Mouse (Mus musculus) MEL (cell line): ENCODE data around the gene Sub1. TPM values are rescaled to one million over a fixed set of nuclear protein-coding genes. Genes with fewer than 3 reads are reported as not detected.
A peak's percentile ranks its signal among the peaks of the same experiment; 100 is the strongest.

Experiments used
- DNase-seq: peaks from one replicate; pipeline ENCODE4 v3.0.0; 2011; ENCODE audit warnings: low read depth, low spot score
- H3K27ac ChIP-seq: 2 replicates; pipeline ENCODE4 v1.5.1; 2012; ENCODE audit warnings: low read depth, mild to moderate bottlenecking, control low read depth, low read length, moderate library complexity; ENCODE audit not compliant: control insufficient read depth
- H3K27me3 ChIP-seq, 2 experiments: fragments of 150-350 bp in 1 of 2; sonication (generic) in 1 of 2; 2 replicates each; pipeline ENCODE4 v1.6.1; 2012; ENCODE audit warnings: low read length in 2 of 2, mild to moderate bottlenecking in 2 of 2, improper control_type of control experiment in 1 of 2, moderate library complexity in 1 of 2; ENCODE audit not compliant: insufficient read depth in 2 of 2, control insufficient read depth in 1 of 2
- H3K36me3 ChIP-seq, 2 experiments: 2 replicates each; pipeline ENCODE4 v1.6.1; 2012 to 2014; ENCODE audit warnings: low read length in 2 of 2, improper control_type of control experiment in 1 of 2, inconsistent platforms in 1 of 2, mild to moderate bottlenecking in 1 of 2; ENCODE audit not compliant: insufficient read depth in 2 of 2, control insufficient read depth in 1 of 2
- H3K4me1 ChIP-seq, 2 experiments: fragments of 150-350 bp in 1 of 2; sonication (generic) in 1 of 2; 2 replicates each; pipeline ENCODE4 v1.6.1; 2012; ENCODE audit warnings: low read length in 2 of 2, improper control_type of control experiment in 1 of 2, mild to moderate bottlenecking in 1 of 2; ENCODE audit not compliant: insufficient read depth in 2 of 2, control insufficient read depth in 1 of 2
- H3K4me3 ChIP-seq, 2 experiments: fragments of 150-350 bp in 1 of 2; sonication (generic) in 1 of 2; 2 replicates each; pipeline ENCODE4 v1.5.1; 2012; ENCODE audit warnings: low read depth in 2 of 2, low read length in 2 of 2, mild to moderate bottlenecking in 2 of 2, moderate library complexity in 2 of 2, control low read depth in 1 of 2, improper control_type of control experiment in 1 of 2; ENCODE audit not compliant: control insufficient read depth in 1 of 2, insufficient read depth in 1 of 2
- H3K79me2 ChIP-seq: 2 replicates; pipeline ENCODE4 v1.6.1; 2012; ENCODE audit warnings: mild to moderate bottlenecking, low read length, moderate library complexity; ENCODE audit not compliant: control insufficient read depth, poor library complexity, insufficient read depth
- H3K9ac ChIP-seq: 2 replicates; pipeline ENCODE4 v1.6.1; 2012; ENCODE audit warnings: low read depth, mild to moderate bottlenecking, control low read depth, low read length, moderate library complexity; ENCODE audit not compliant: control insufficient read depth, poor library complexity, severe bottlenecking
- H3K9me3 ChIP-seq: fragments of 150-350 bp; sonication (generic); replicated peaks from 2 replicates; pipeline ENCODE4 v1.6.1; 2012; ENCODE audit warnings: mild to moderate bottlenecking, low read length, improper control_type of control experiment, moderate library complexity; ENCODE audit not compliant: insufficient read depth
- BHLHE40 ChIP-seq: IDR thresholded peaks from 2 replicates; pipeline ENCODE4 v1.6.1; 2012; ENCODE audit warnings: low read depth, mild to moderate bottlenecking, inconsistent platforms, low read length, improper control_type of control experiment, borderline replicate concordance
- CHD1 ChIP-seq: IDR thresholded peaks from 2 replicates; pipeline ENCODE4 v1.6.1; 2012; ENCODE audit warnings: low read depth, mild to moderate bottlenecking, inconsistent platforms, low read length, improper control_type of control experiment
- CTCF ChIP-seq, 3 experiments: IDR thresholded peaks in 2 of 3; conservative IDR thresholded peaks in 1 of 3; 2 replicates each; pipeline ENCODE4 v1.5.1; 2011 to 2012; ENCODE audit warnings: low read length in 3 of 3, low read depth in 2 of 3, mild to moderate bottlenecking in 2 of 3, improper control_type of control experiment in 1 of 3, inconsistent platforms in 1 of 3, mixed read lengths in 1 of 3, moderate library complexity in 1 of 3; ENCODE audit not compliant: control insufficient read depth in 1 of 3, insufficient read depth in 1 of 3, poor library complexity in 1 of 3, severe bottlenecking in 1 of 3
- EP300 ChIP-seq, 2 experiments: IDR thresholded peaks; 2 replicates each; pipeline ENCODE4 v1.6.1; 2011; ENCODE audit warnings: improper control_type of control experiment in 2 of 2, low read length in 2 of 2, low read depth in 1 of 2, mild to moderate bottlenecking in 1 of 2
- HCFC1 ChIP-seq: IDR thresholded peaks from 2 replicates; pipeline ENCODE4 v1.6.1; 2012; ENCODE audit warnings: low read depth, mild to moderate bottlenecking, inconsistent platforms, low read length, improper control_type of control experiment, moderate library complexity
- JUND ChIP-seq: IDR thresholded peaks from 2 replicates; pipeline ENCODE4 v1.6.1; 2011; ENCODE audit warnings: low read depth, mild to moderate bottlenecking, improper control_type of control experiment, low read length
- KAT2A ChIP-seq: conservative IDR thresholded peaks from 2 replicates; pipeline ENCODE4 v1.6.1; 2012; ENCODE audit warnings: low read depth, low read length, improper control_type of control experiment, inconsistent platforms
- MAX ChIP-seq: IDR thresholded peaks from 2 replicates; pipeline ENCODE4 v1.6.1; 2011; ENCODE audit warnings: low read length, improper control_type of control experiment
- MAZ ChIP-seq: IDR thresholded peaks from 2 replicates; pipeline ENCODE4 v1.6.1; 2012; ENCODE audit warnings: low read depth, mild to moderate bottlenecking, inconsistent platforms, low read length, improper control_type of control experiment
- MEF2A ChIP-seq: IDR thresholded peaks from 2 replicates; pipeline ENCODE4 v1.6.1; 2014; ENCODE audit warnings: low read depth, mild to moderate bottlenecking, inconsistent platforms, low read length, improper control_type of control experiment; ENCODE audit not compliant: poor library complexity, insufficient replicate concordance, severe bottlenecking; ENCODE audit errors: extremely low read depth
- MYB ChIP-seq: IDR thresholded peaks from 2 replicates; pipeline ENCODE4 v1.6.1; 2011; ENCODE audit warnings: mild to moderate bottlenecking, low read depth, low read length, improper control_type of control experiment
- NELFE ChIP-seq: IDR thresholded peaks from 2 replicates; pipeline ENCODE4 v1.6.1; 2011; ENCODE audit warnings: low read depth, low read length, improper control_type of control experiment
- NRF1 ChIP-seq: IDR thresholded peaks from 2 replicates; pipeline ENCODE4 v1.6.1; 2014; ENCODE audit warnings: low read depth, mild to moderate bottlenecking, inconsistent platforms, low read length, improper control_type of control experiment, moderate library complexity; ENCODE audit not compliant: poor library complexity, insufficient read depth, severe bottlenecking
- POLR2A ChIP-seq, 2 experiments: IDR thresholded peaks; 2 replicates each; pipeline ENCODE4 v1.6.1; 2011 to 2012; ENCODE audit warnings: low read length in 2 of 2, mild to moderate bottlenecking in 2 of 2, control low read depth in 1 of 2, improper control_type of control experiment in 1 of 2, low read depth in 1 of 2, moderate library complexity in 1 of 2; ENCODE audit not compliant: control insufficient read depth in 1 of 2, insufficient read depth in 1 of 2, poor library complexity in 1 of 2
- POLR2AphosphoS2 ChIP-seq: IDR thresholded peaks from 2 replicates; pipeline ENCODE4 v1.6.1; 2011; ENCODE audit warnings: low read length, improper control_type of control experiment
- SMC3 ChIP-seq: IDR thresholded peaks from 2 replicates; pipeline ENCODE4 v1.6.1; 2011; ENCODE audit warnings: low read depth, low read length, improper control_type of control experiment
- TAL1 ChIP-seq: IDR thresholded peaks from 2 replicates; pipeline ENCODE4 v1.6.1; 2012; ENCODE audit warnings: mild to moderate bottlenecking, inconsistent platforms, low read length, moderate library complexity, mixed read lengths
- TBP ChIP-seq: IDR thresholded peaks from 2 replicates; pipeline ENCODE4 v1.8.0; 2011; ENCODE audit warnings: low read depth, low read length, improper control_type of control experiment
- TCF12 ChIP-seq: IDR thresholded peaks from 2 replicates; pipeline ENCODE4 v1.6.1; 2014; ENCODE audit warnings: low read depth, mild to moderate bottlenecking, inconsistent platforms, low read length, improper control_type of control experiment, moderate library complexity
- UBTF ChIP-seq: IDR thresholded peaks from 2 replicates; pipeline ENCODE4 v1.6.1; 2012; ENCODE audit warnings: low read depth, mild to moderate bottlenecking, inconsistent platforms, low read length, improper control_type of control experiment, moderate library complexity, borderline replicate concordance; ENCODE audit not compliant: insufficient read depth
- USF1 ChIP-seq: IDR thresholded peaks from 2 replicates; pipeline ENCODE4 v1.6.1; 2014; ENCODE audit warnings: low read depth, mild to moderate bottlenecking, inconsistent platforms, low read length, improper control_type of control experiment, moderate library complexity
- ZC3H11A ChIP-seq: IDR thresholded peaks from 2 replicates; pipeline ENCODE4 v1.6.1; 2012; ENCODE audit warnings: low read depth, mild to moderate bottlenecking, inconsistent platforms, low read length, improper control_type of control experiment
- ZMIZ1 ChIP-seq: IDR thresholded peaks from 2 replicates; pipeline ENCODE4 v1.6.1; 2012; ENCODE audit warnings: low read depth, mild to moderate bottlenecking, inconsistent platforms, low read length, improper control_type of control experiment, moderate library complexity
- ZNF384 ChIP-seq: IDR thresholded peaks from 2 replicates; pipeline ENCODE4 v1.6.1; 2012; ENCODE audit warnings: low read depth, mild to moderate bottlenecking, inconsistent platforms, low read length, improper control_type of control experiment
- polyA plus RNA-seq, 2 experiments: library from polyadenylated mRNA; stranded (reverse) in 1 of 2; unstranded in 1 of 2; fragments of >175 nt in 1 of 2; fragments of >200 nt in 1 of 2; gene quantifications; 2 replicates each; pipeline versions ENCODE4 v1.2.1 to v1.2.4; 2012; ENCODE audit warnings: low replicate concordance in 2 of 2, low read depth in 1 of 2; ENCODE audit not compliant: insufficient read length in 2 of 2, insufficient read depth in 1 of 2, missing spikeins in 1 of 2
- total RNA-seq: library from RNA; depleted of rRNA; stranded (reverse); fragments of 300-350 nt; gene quantifications from 2 replicates; pipeline ENCODE4 v1.2.3, GENCODE M21; 2012

Gene Sub1
- total and polyA plus RNA-seq, 3 experiments, result 369 to 710 TPM; not detected in 1

GRCm38 (mm10) chr15:12026026-12026425 lies 29.2 kb upstream of the Sub1 start:
- Histone ChIP-seq H3K27me3 (no peaks in the 10 kb centered on the region), H3K4me1 (peaks cover 0 to 12% of the 10 kb centered on the region in 2 experiments; a peak in 2 of 4 replicates), H3K9me3 (no peaks in the 10 kb centered on the region), H3K36me3 (peaks cover 0 to 2% of the 10 kb centered on the region in 2 experiments; a peak in 1 of 4 replicates), H3K79me2 (no peaks in the 10 kb centered on the region)
- TF ChIP-seq POLR2AphosphoS2 (no peak), TBP (no peak), BHLHE40 (no peak), NRF1 (no peak)
- TF ChIP-seq, all 39 proteins: peak for 0
- H3K27ac ChIP-seq, result no peak overlapping the region
- no peak overlapping the region for H3K9ac ChIP-seq
- peak; percentile 53 for DNase-seq
- H3K4me3 ChIP-seq, result no peak overlapping the region

- peaks cover 0 to 12% of the 10 kb centered on the region in 2 experiments; a peak in 2 of 4 replicates for H3K4me1 ChIP-seq
Measured at GRCm38 (mm10) chr15:12025341-12025740, 28.6 kb upstream of the Sub1 start.

GRCm38 (mm10) chr15:12024791-12025268 lies 28.0 kb upstream of the Sub1 start:
- no peak for TF ChIP-seq HCFC1
- no peak for TF ChIP-seq MYB
- no peak for TF ChIP-seq ZNF384
- no peak for TF ChIP-seq ZC3H11A
- no peak for TF ChIP-seq UBTF
- TF ChIP-seq NRF1, result no peak
- TF ChIP-seq KAT2A, result no peak
- no peak for TF ChIP-seq TBP
- no peak for TF ChIP-seq NELFE
- TF ChIP-seq EP300 (IDR thresholded peaks at IDR 0.05; ENCODE audit: low read depth in 1 of 2, low read length in 2 of 2), result no peak
- TF ChIP-seq MAZ, result no peak
- TF ChIP-seq ZMIZ1, result no peak
- TF ChIP-seq MEF2A, result no peak
- TF ChIP-seq JUND, result no peak
- no peak for TF ChIP-seq POLR2AphosphoS2
- TF ChIP-seq SMC3, result no peak
- TF ChIP-seq POLR2A (IDR thresholded peaks at IDR 0.05; ENCODE audit: control insufficient read depth in 1 of 2, insufficient read depth in 1 of 2, low read depth in 1 of 2, low read length in 2 of 2, poor library complexity in 1 of 2), result no peak
- H3K4me1 ChIP-seq, result peaks cover 0 to 12% of the 10 kb centered on the region in 2 experiments; a peak in 2 of 4 replicates
- H3K36me3 ChIP-seq, result peaks cover 0 to 2% of the 10 kb centered on the region in 2 experiments; a peak in 1 of 4 replicates
- H3K27me3 ChIP-seq, result 0 out of 4 replicates have a peak, but pooled peaks cover 0 to 2% of the 10 kb centered on the region in 2 experiments
- H3K9ac ChIP-seq, result no peak overlapping the region
- no peaks in the 10 kb centered on the region for H3K9me3 ChIP-seq
- H3K79me2 ChIP-seq, result no peaks in the 10 kb centered on the region
- DNase-seq, result no peak
- H3K27ac ChIP-seq, result no peak overlapping the region
- H3K4me3 ChIP-seq, result no peak overlapping the region

More at GRCm38 (mm10) chr15:12025341-12025740, 28.6 kb upstream of the Sub1 start:
- DNase-seq, result no peak
- H3K27me3 ChIP-seq, result no peaks in the 10 kb centered on the region
- no peak overlapping the region for H3K4me3 ChIP-seq
- H3K36me3 ChIP-seq, result peaks cover 0 to 2% of the 10 kb centered on the region in 2 experiments; a peak in 1 of 4 replicates
- no peaks in the 10 kb centered on the region for H3K9me3 ChIP-seq
- no peak overlapping the region for H3K27ac ChIP-seq
- no peak overlapping the region for H3K9ac ChIP-seq
- TF ChIP-seq TAL1 (no peak), SMC3 (no peak), USF1 (no peak), CTCF (IDR thresholded peaks at IDR 0.05 in 2 of 3, conservative IDR thresholded peaks at IDR 0.05 in 1 of 3; ENCODE audit: control insufficient read depth in 1 of 3, insufficient read depth in 1 of 3, low read depth in 2 of 3, low read length in 3 of 3, poor library complexity in 1 of 3, severe bottlenecking in 1 of 3) (no peak), EP300 (IDR thresholded peaks at IDR 0.05; ENCODE audit: low read depth in 1 of 2, low read length in 2 of 2) (no peak), TBP (no peak), MYB (no peak), TCF12 (no peak), MAX (no peak), CHD1 (no peak), POLR2A (IDR thresholded peaks at IDR 0.05; ENCODE audit: control insufficient read depth in 1 of 2, insufficient read depth in 1 of 2, low read depth in 1 of 2, low read length in 2 of 2, poor library complexity in 1 of 2) (no peak), ZC3H11A (no peak)
- TF ChIP-seq, all 39 proteins: peak for 0
- no peaks in the 10 kb centered on the region for H3K79me2 ChIP-seq
